10 mouse cellular contexts compared by ENCODE assay signal in genomic region chr13:96168991-96169665, GRCm38 (mm10). TPM values are rescaled to one million over a fixed set of nuclear protein-coding genes. Genes with fewer than 3 reads are reported as not detected.
DNase-seq lines count a peak whose midpoint lies in the region; ATAC-seq and TF ChIP-seq lines count a peak whose summit lies in the region.
"Had no signal": no experiment of that assay in that cellular context is flagged by ENCODE, and none has a peak within 500 bp of the region (broad histone marks: within the 10 kb centered on the region; RNA-seq: fewer than 3 reads in every experiment).

No protein-coding gene starts in this region.

- H3K36me3 ChIP-seq in hindbrain, embryonic 13.5 days = no peaks in the 10 kb centered on the region
- H3K36me3 ChIP-seq in hindbrain, embryonic 10.5 days = no peaks in the 10 kb centered on the region
- H3K36me3 ChIP-seq in forebrain, postnatal 0 days (ENCODE audit: insufficient read depth) = no peaks in the 10 kb centered on the region
- H3K36me3 ChIP-seq in midbrain, embryonic 13.5 days = no peaks in the 10 kb centered on the region
- H3K36me3 ChIP-seq: heart, embryonic 10.5 days had no signal

- H3K4me2 ChIP-seq in hindbrain, embryonic 13.5 days = no peak overlapping the region
- peak overlapping the region; percentile 34 for H3K4me2 ChIP-seq in forebrain, postnatal 0 days (ENCODE audit: low read depth)
- H3K4me2 ChIP-seq in midbrain, embryonic 13.5 days (replicated peaks) = no peak overlapping the region

- DNase-seq in hindbrain, embryonic 10.5 days (ENCODE audit: low spot score) = no peak
- DNase-seq in MN1 (ENCODE audit: low spot score) = peak; percentile 57
- peak; percentile 67 for DNase-seq in forebrain, postnatal 0 days
- DNase-seq in urinary bladder, postnatal 14 days (ENCODE audit: low spot score) = no peak
- no peak for DNase-seq in cerebellum, adult 2 months
- DNase-seq in heart, postnatal 4 days = no peak
- DNase-seq: liver had no signal

- TF ChIP-seq POLR2A in cerebellum, adult 2 months (IDR thresholded peaks at IDR 0.05; ENCODE audit: borderline replicate concordance, insufficient read depth, low read length) = no peak

- no peak overlapping the region for H3K4me3 ChIP-seq in hindbrain, embryonic 13.5 days
- H3K4me3 ChIP-seq in hindbrain, embryonic 10.5 days = no peak overlapping the region
- H3K4me3 ChIP-seq in forebrain, postnatal 0 days (ENCODE audit: low read depth, low read length) = peak overlapping the region; percentile 13
- H3K4me3 ChIP-seq in midbrain, embryonic 13.5 days (replicated peaks) = no peak overlapping the region
- H3K4me3 ChIP-seq in cerebellum, adult 2 months (replicated peaks; ENCODE audit: insufficient read depth, low read depth, low read length) = no peak overlapping the region
- H3K4me3 ChIP-seq: heart, embryonic 10.5 days had no signal

- 54% methylated on average over 11 of the region's 11 CpGs for WGBS in hindbrain, embryonic 13.5 days
- WGBS in hindbrain, embryonic 10.5 days = 77% methylated on average over 11 of the region's 11 CpGs
- WGBS in forebrain, postnatal 0 days = 10% methylated on average over 11 of the region's 11 CpGs
- WGBS in midbrain, embryonic 13.5 days = 55% methylated on average over 11 of the region's 11 CpGs
- 73% methylated on average over 11 of the region's 11 CpGs for WGBS in cerebellum, adult 2 months

- 0 out of 2 replicates have a peak, but pooled peaks have one; percentile 44 for ATAC-seq in hindbrain, embryonic 13.5 days (ENCODE audit: low FRiP score)
- ATAC-seq in forebrain, postnatal 0 days = peak; percentile 86
- ATAC-seq in midbrain, embryonic 13.5 days = peak; percentile 50

- TF ChIP-seq CTCF in forebrain, postnatal 0 days (IDR thresholded peaks at IDR 0.05; ENCODE audit: low read depth) = no peak
- no peak for TF ChIP-seq CTCF in cerebellum, adult 2 months (IDR thresholded peaks at IDR 0.05; ENCODE audit: borderline replicate concordance, insufficient read depth, low read depth, low read length)

- H3K27ac ChIP-seq in hindbrain, embryonic 13.5 days = peak overlapping the region; percentile 85
- no peak overlapping the region for H3K27ac ChIP-seq in hindbrain, embryonic 10.5 days
- peak overlapping the region; percentile 83 for H3K27ac ChIP-seq in forebrain, postnatal 0 days (ENCODE audit: low read depth, low read length)
- H3K27ac ChIP-seq in midbrain, embryonic 13.5 days = peak overlapping the region; percentile 12; the same call in 1 of the 2 replicates
- no peak overlapping the region for H3K27ac ChIP-seq in cerebellum, adult 2 months (ENCODE audit: insufficient read depth, low read length)
- H3K27ac ChIP-seq: heart, embryonic 10.5 days had no signal

- H3K4me1 ChIP-seq in hindbrain, embryonic 13.5 days (replicated peaks) = peaks cover 10% of the 10 kb centered on the region; the same call in 1 of the 2 replicates
- H3K4me1 ChIP-seq in hindbrain, embryonic 10.5 days (replicated peaks) = no peaks in the 10 kb centered on the region
- peaks cover 6% of the 10 kb centered on the region; the same call in 1 of the 2 replicates for H3K4me1 ChIP-seq in forebrain, postnatal 0 days (ENCODE audit: insufficient read depth)
- peaks cover 5% of the 10 kb centered on the region; the same call in 1 of the 2 replicates for H3K4me1 ChIP-seq in midbrain, embryonic 13.5 days (replicated peaks)
- H3K4me1 ChIP-seq in cerebellum, adult 2 months (ENCODE audit: control insufficient read depth, insufficient read depth, low read length) = no peaks in the 10 kb centered on the region
- H3K4me1 ChIP-seq: heart, embryonic 10.5 days had no signal

- peak overlapping the region; percentile 15; the same call in 1 of the 2 replicates for H3K9ac ChIP-seq in hindbrain, embryonic 13.5 days
- peak overlapping the region; percentile 25; the same call in 1 of the 2 replicates for H3K9ac ChIP-seq in forebrain, postnatal 0 days
- H3K9ac ChIP-seq in midbrain, embryonic 13.5 days (replicated peaks) = 0 out of 2 replicates have a peak overlapping the region, but pooled peaks have one; percentile 1

- H3K9me3 ChIP-seq in hindbrain, embryonic 13.5 days = no peaks in the 10 kb centered on the region
- no peaks in the 10 kb centered on the region for H3K9me3 ChIP-seq in hindbrain, embryonic 10.5 days
- no peaks in the 10 kb centered on the region for H3K9me3 ChIP-seq in forebrain, postnatal 0 days (ENCODE audit: low read length)
- no peaks in the 10 kb centered on the region for H3K9me3 ChIP-seq in midbrain, embryonic 13.5 days
- H3K9me3 ChIP-seq: heart, embryonic 10.5 days had no signal

- H3K27me3 ChIP-seq in hindbrain, embryonic 13.5 days = no peaks in the 10 kb centered on the region
- no peaks in the 10 kb centered on the region for H3K27me3 ChIP-seq in hindbrain, embryonic 10.5 days (ENCODE audit: insufficient read depth, poor library complexity, severe bottlenecking)
- no peaks in the 10 kb centered on the region for H3K27me3 ChIP-seq in forebrain, postnatal 0 days (ENCODE audit: insufficient read depth, low read length)
- no peaks in the 10 kb centered on the region for H3K27me3 ChIP-seq in midbrain, embryonic 13.5 days
- no peaks in the 10 kb centered on the region for H3K27me3 ChIP-seq in cerebellum, adult 2 months (ENCODE audit: control insufficient read depth, insufficient read depth, low read length)

RNA-seq across cellular contexts. Expression of gene Sv2c, which starts 36.8 kb away (rescaled TPM):
- 18.6 and 21.6 TPM in 2 replicates for polyA plus RNA-seq in hindbrain, embryonic 13.5 days (2015; fragmentation: Nextera tagmentation; extraction: Ambion mirVana)
- polyA plus RNA-seq in hindbrain, embryonic 10.5 days (2016; fragmentation: Nextera tagmentation; extraction: Ambion mirVana) = 1.0 and 2.4 TPM in 2 replicates
- 9.4 and 11.6 TPM in 2 replicates for total RNA-seq in forebrain, postnatal 0 days (2014; rRNA removed)
- polyA plus RNA-seq in forebrain, postnatal 0 days (2015; fragmentation: Nextera tagmentation; extraction: Ambion mirVana) = 2.7 and 6.5 TPM in 2 replicates
- 2.8 and 3.4 TPM in 2 replicates for polyA plus RNA-seq in midbrain, embryonic 13.5 days (2015; fragmentation: Nextera tagmentation; extraction: Ambion mirVana)
- 44.9 and 47.3 TPM in 2 replicates for polyA plus RNA-seq in cerebellum, adult 2 months (2012; rRNA removed)
- under 1 TPM; 0.21 to 0.54 TPM for total RNA-seq in heart, postnatal 4 days (2021)

Comparison
In these comparisons a context has a peak if more than half of its experiments do, and no peak if none do; other contexts are left out.
1. H3K27ac ChIP-seq: peak in hindbrain, embryonic 13.5 days (single experiment), forebrain, postnatal 0 days (single experiment) and midbrain, embryonic 13.5 days (single experiment); none in hindbrain, embryonic 10.5 days (single experiment) and cerebellum, adult 2 months (single experiment).
2. DNase-seq: peak in MN1 (single experiment) and forebrain, postnatal 0 days (single experiment); none in hindbrain, embryonic 10.5 days (single experiment), urinary bladder, postnatal 14 days (single experiment), cerebellum, adult 2 months (0 of 2) and heart, postnatal 4 days (single experiment).
3. Peak in every context shown above with its lines, with median percentiles within 50 percentile points of each other: ATAC-seq and H3K9ac ChIP-seq.